Mouse (Mus musculus) liver, embryonic 14.5 days (tissue): ENCODE measurements around the gene Bloc1s2.
A peak's percentile ranks its signal among the peaks of the same experiment; 100 is the strongest.

Source experiments
- CTCF ChIP-seq: IDR thresholded peaks from 2 replicates; pipeline ENCODE4 v1.5.1; 2016; ENCODE audit warnings: antibody characterized with exemption, low read depth, control low read depth
- EP300 ChIP-seq: IDR thresholded peaks from 2 replicates; pipeline ENCODE4 v1.6.1; 2016; ENCODE audit warnings: antibody characterized with exemption, low read depth

DNA sequence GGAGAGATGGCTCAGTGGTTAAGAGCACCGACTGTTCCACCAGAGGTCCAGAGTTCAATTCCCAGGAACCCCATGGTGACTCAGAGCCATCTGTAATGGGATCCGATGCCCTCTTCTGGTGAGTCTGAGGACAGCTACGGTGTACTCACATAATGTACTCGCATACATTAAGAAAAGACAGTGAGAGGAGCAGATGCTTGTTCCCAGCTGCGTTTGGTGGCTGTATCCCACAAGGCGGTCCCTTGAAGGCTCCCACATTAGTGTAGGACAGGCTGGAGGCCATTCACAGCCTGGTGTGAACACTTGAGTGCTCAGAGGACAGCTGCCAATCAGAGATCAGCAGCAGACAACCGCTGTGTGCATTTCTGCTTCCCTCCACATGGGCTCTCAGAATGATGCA, 34.5 kb downstream of the Bloc1s2 start:
- TF ChIP-seq EP300, result no peak
- TF ChIP-seq CTCF, result peak; percentile 52
